Mouse (Mus musculus): Measurements from ENCODE around the gene 4933414I15Rik. TPM values are rescaled to one million over a fixed set of nuclear protein-coding genes. Genes with fewer than 3 reads are reported as not detected.

The 4933414I15Rik gene
- not detected for polyA plus RNA-seq (2015; fragmentation: Illumina TruSeq; extraction: RNeasy Lipid Tissue Mini Kit (QIAGEN cat#74804); ENCODE audit: low read depth, low replicate concordance)

GRCm38 (mm10) chr11:50943506-50943905 lies at the start of gene 4933414I15Rik:
Gene 4933414I15Rik, minus strand, starts transcription at chr11:50943765.

GRCm38 (mm10) chr11:50981667-50982066 lies 38.1 kb upstream of the 4933414I15Rik start, which contains the start of gene Olfr1377:
Gene Olfr1377, plus strand, starts transcription at chr11:50981967.

GRCm38 (mm10) chr11:50966230-50966629 lies 22.7 kb upstream of the 4933414I15Rik start, which contains the start of gene Olfr1378:
Gene Olfr1378, plus strand, starts transcription at chr11:50966530.

DNA sequence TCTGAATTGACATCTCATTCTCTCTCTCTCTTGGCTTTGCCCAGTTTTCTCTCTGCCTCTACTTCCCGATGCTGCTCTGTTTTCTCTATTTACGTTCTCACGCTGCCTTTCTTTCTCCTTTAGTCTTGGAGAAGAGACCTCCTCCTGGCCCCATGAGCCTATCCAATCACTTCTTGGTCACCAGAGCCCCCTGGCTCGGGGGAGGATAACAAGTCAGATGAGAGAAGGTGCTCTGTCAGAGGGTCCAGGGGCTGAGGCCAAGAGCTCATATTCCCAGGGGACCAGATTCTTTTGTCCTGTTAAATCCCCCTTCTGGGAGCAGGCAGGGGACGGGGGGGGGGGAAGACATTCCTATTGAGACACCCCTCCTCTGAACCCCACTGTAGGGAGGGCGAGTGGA lies 10.1 kb upstream of the 4933414I15Rik start, which contains the start of gene Prop1:
Gene Prop1, minus strand, starts transcription at position 101 of the 400 bp plus-strand sequence.

GRCm38 (mm10) chr11:50931451-50931866 lies 12.1 kb downstream of the 4933414I15Rik start, which contains the start of gene Zfp354b:
Gene Zfp354b, minus strand, starts transcription at chr11:50931633.

GRCm38 (mm10) chr11:50915671-50916320 lies 27.8 kb downstream of the 4933414I15Rik start, which contains the start of gene Zfp2:
Gene Zfp2, minus strand, starts transcription at chr11:50916165.

Other genes starting within 250 kb of the 4933414I15Rik start
- 29.3 TPM for gene Zfp354c, start 116.0 kb downstream of the 4933414I15Rik start, polyA plus RNA-seq (2015; fragmentation: Illumina TruSeq; extraction: RNeasy Lipid Tissue Mini Kit (QIAGEN cat#74804); ENCODE audit: low read depth, low replicate concordance)
- gene Zfp879, start 102.2 kb downstream of the 4933414I15Rik start, polyA plus RNA-seq (2015; fragmentation: Illumina TruSeq; extraction: RNeasy Lipid Tissue Mini Kit (QIAGEN cat#74804); ENCODE audit: low read depth, low replicate concordance), result 3.5 TPM
- gene Grm6, start 93.1 kb downstream of the 4933414I15Rik start, polyA plus RNA-seq (2015; fragmentation: Illumina TruSeq; extraction: RNeasy Lipid Tissue Mini Kit (QIAGEN cat#74804); ENCODE audit: low read depth, low replicate concordance), result not detected
- 5.7 TPM for gene Zfp454, start 56.1 kb downstream of the 4933414I15Rik start, polyA plus RNA-seq (2015; fragmentation: Illumina TruSeq; extraction: RNeasy Lipid Tissue Mini Kit (QIAGEN cat#74804); ENCODE audit: low read depth, low replicate concordance)
- gene Zfp2, start 27.6 kb downstream of the 4933414I15Rik start, polyA plus RNA-seq (2015; fragmentation: Illumina TruSeq; extraction: RNeasy Lipid Tissue Mini Kit (QIAGEN cat#74804); ENCODE audit: low read depth, low replicate concordance), result 28.0 TPM
- gene Zfp354b, start 12.1 kb downstream of the 4933414I15Rik start, polyA plus RNA-seq (2015; fragmentation: Illumina TruSeq; extraction: RNeasy Lipid Tissue Mini Kit (QIAGEN cat#74804); ENCODE audit: low read depth, low replicate concordance), result 4.7 TPM
- gene Prop1, start 10.0 kb upstream of the 4933414I15Rik start, polyA plus RNA-seq (2015; fragmentation: Illumina TruSeq; extraction: RNeasy Lipid Tissue Mini Kit (QIAGEN cat#74804); ENCODE audit: low read depth, low replicate concordance), result not detected
- not detected for gene Olfr1378, start 22.8 kb upstream of the 4933414I15Rik start, polyA plus RNA-seq (2015; fragmentation: Illumina TruSeq; extraction: RNeasy Lipid Tissue Mini Kit (QIAGEN cat#74804); ENCODE audit: low read depth, low replicate concordance)
- not detected for gene Olfr1377, start 38.2 kb upstream of the 4933414I15Rik start, polyA plus RNA-seq (2015; fragmentation: Illumina TruSeq; extraction: RNeasy Lipid Tissue Mini Kit (QIAGEN cat#74804); ENCODE audit: low read depth, low replicate concordance)
- not detected for gene Olfr51, start 59.8 kb upstream of the 4933414I15Rik start, polyA plus RNA-seq (2015; fragmentation: Illumina TruSeq; extraction: RNeasy Lipid Tissue Mini Kit (QIAGEN cat#74804); ENCODE audit: low read depth, low replicate concordance)
- not detected for gene Olfr54, start 70.5 kb upstream of the 4933414I15Rik start, polyA plus RNA-seq (2015; fragmentation: Illumina TruSeq; extraction: RNeasy Lipid Tissue Mini Kit (QIAGEN cat#74804); ENCODE audit: low read depth, low replicate concordance)
- not detected for gene Olfr1375, start 104.3 kb upstream of the 4933414I15Rik start, polyA plus RNA-seq (2015; fragmentation: Illumina TruSeq; extraction: RNeasy Lipid Tissue Mini Kit (QIAGEN cat#74804); ENCODE audit: low read depth, low replicate concordance)
- 8.3 TPM for gene Zfp354a, start 115.5 kb upstream of the 4933414I15Rik start, polyA plus RNA-seq (2015; fragmentation: Illumina TruSeq; extraction: RNeasy Lipid Tissue Mini Kit (QIAGEN cat#74804); ENCODE audit: low read depth, low replicate concordance)

Measured in brain, adult 10 weeks (tissue).